Mouse (Mus musculus) stomach, postnatal 0 days (tissue): ENCODE data around the gene Psme2.

Source experiments
- CTCF ChIP-seq: IDR thresholded peaks from 2 replicates; pipeline ENCODE4 v1.5.1; 2016; ENCODE audit warnings: antibody characterized with exemption, low read depth, mild to moderate bottlenecking, moderate library complexity
- EP300 ChIP-seq: optimal IDR thresholded peaks from 2 replicates; pipeline ENCODE3; 2016; ENCODE audit warnings: antibody characterized with exemption

GRCm38 (mm10) chr14:55555788-55556187 lies 35.1 kb downstream of the Psme2 start:
- TF ChIP-seq EP300 (no peak), CTCF (no peak)
